Mouse (Mus musculus) erythroblast, embryonic 14.5 days (primary cell): ENCODE data around the gene Itgb8. TPM values are rescaled to one million over a fixed set of nuclear protein-coding genes. Genes with fewer than 3 reads are reported as not detected.

Experiments used
- H3K27me3 ChIP-seq: 2 replicates; pipeline ENCODE4 v1.6.1; 2012; ENCODE audit warnings: inconsistent platforms; ENCODE audit not compliant: control insufficient read depth
- H3K36me3 ChIP-seq: 2 replicates; pipeline ENCODE4 v1.6.1; 2012; ENCODE audit warnings: mild to moderate bottlenecking, inconsistent platforms; ENCODE audit not compliant: control insufficient read depth
- H3K4me1 ChIP-seq: 2 replicates; pipeline ENCODE4 v1.6.1; 2012; ENCODE audit warnings: inconsistent platforms; ENCODE audit not compliant: control insufficient read depth
- H3K4me3 ChIP-seq: replicated peaks from 2 replicates; pipeline ENCODE3; 2012; ENCODE audit warnings: moderate library complexity, mild to moderate bottlenecking, inconsistent platforms
- H3K9me3 ChIP-seq: 2 replicates; pipeline ENCODE4 v1.6.1; 2012; ENCODE audit warnings: low read length, inconsistent platforms, mixed read lengths; ENCODE audit not compliant: control insufficient read depth
- GATA1 ChIP-seq: IDR thresholded peaks from 2 replicates; pipeline ENCODE4 v1.6.1; 2012; ENCODE audit warnings: low read length, inconsistent platforms, mixed read lengths
- TAL1 ChIP-seq: IDR thresholded peaks from 3 replicates; pipeline ENCODE4 v1.6.1; 2012; ENCODE audit warnings: low read length, inconsistent platforms, mixed read lengths
- polyA plus RNA-seq: library from polyadenylated mRNA; stranded (reverse); fragments of >175 nt; gene quantifications from 2 replicates; pipeline ENCODE4 v1.2.3, GENCODE M21; 2012

Itgb8 gene
- polyA plus RNA-seq, 1 experiment = not detected

GRCm38 (mm10) chr12:119195145-119195544, 43.5 kb downstream of the Itgb8 start:
- no peak for TF ChIP-seq TAL1
- TF ChIP-seq GATA1 = no peak
- Histone ChIP-seq H3K9me3 (no peaks in the 10 kb centered on the region), H3K36me3 (no peaks in the 10 kb centered on the region), H3K27me3 (no peaks in the 10 kb centered on the region), H3K4me1 (no peaks in the 10 kb centered on the region), H3K4me3 (no peak overlapping the region)

DNA sequence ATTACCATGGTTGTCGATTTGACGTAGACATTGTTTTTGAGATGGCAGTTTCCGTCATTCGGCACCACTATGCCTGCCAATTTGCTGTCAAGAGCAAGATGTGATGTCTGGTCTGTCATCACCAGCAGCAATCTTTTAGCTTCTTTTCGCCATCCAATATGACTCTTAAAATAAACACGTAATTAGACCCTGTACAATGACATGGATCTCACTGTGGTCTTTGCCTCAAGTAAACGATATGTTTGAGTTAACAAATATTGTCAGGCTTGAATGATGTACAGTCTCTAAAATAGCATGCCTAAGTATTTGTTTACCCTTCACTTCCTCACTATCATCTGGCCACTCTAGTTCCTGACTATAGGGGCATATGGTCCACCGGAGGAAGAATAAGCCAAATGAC, 48.8 kb downstream of the Itgb8 start:
- Histone ChIP-seq H3K36me3 (no peaks in the 10 kb centered on the region), H3K27me3 (no peaks in the 10 kb centered on the region), H3K4me1 (no peaks in the 10 kb centered on the region), H3K4me3 (no peak overlapping the region), H3K9me3 (no peaks in the 10 kb centered on the region)
- TF ChIP-seq TAL1 = no peak
- TF ChIP-seq GATA1 = no peak

- H3K4me3 ChIP-seq = no peak overlapping the region
- H3K9me3 ChIP-seq = no peaks in the 10 kb centered on the region
- TF ChIP-seq TAL1 = no peak
- no peak for TF ChIP-seq GATA1
- no peaks in the 10 kb centered on the region for H3K4me1 ChIP-seq
- H3K27me3 ChIP-seq = no peaks in the 10 kb centered on the region
- H3K36me3 ChIP-seq = no peaks in the 10 kb centered on the region
Observed at GRCm38 (mm10) chr12:119185441-119185840, 53.2 kb downstream of the Itgb8 start.

DNA sequence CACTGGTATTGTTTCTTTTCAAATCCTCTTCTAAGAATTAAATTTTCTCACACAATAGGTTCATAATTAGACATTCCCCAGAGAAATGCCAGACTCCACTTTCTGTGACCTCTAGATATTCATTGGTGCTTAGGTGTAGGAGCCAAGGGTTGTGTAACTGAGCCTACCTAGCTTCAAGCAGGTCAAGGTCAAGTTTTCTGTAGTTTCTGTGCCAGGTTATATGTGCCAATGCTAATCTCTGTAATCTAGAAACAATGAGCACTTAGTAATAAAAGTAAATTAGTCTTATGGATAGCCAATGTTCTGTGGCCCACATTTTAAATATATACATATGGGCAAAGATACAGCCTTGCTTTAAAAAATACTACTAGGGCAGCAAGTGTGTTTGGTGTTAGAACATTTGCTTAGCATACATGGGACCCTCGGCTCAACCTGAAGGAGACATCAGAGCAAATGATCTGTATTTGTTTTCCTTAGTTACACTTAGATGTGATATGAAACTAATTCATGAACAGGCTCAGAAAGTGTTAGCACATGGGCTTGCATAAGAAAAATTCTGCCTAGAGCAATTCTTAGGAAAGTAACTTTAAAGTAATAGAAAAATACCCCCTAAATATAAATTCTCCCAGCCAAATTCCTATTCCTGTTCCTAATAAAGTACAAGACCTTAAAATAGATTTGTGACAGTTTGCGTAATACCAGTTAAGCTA, 56.2 kb downstream of the Itgb8 start:
- H3K4me3 ChIP-seq = no peak overlapping the region
- no peaks in the 10 kb centered on the region for H3K27me3 ChIP-seq
- no peak for TF ChIP-seq GATA1
- TF ChIP-seq TAL1 = no peak
- H3K36me3 ChIP-seq = no peaks in the 10 kb centered on the region
- H3K4me1 ChIP-seq = no peaks in the 10 kb centered on the region
- H3K9me3 ChIP-seq = no peaks in the 10 kb centered on the region

- Histone ChIP-seq H3K9me3 (no peaks in the 10 kb centered on the region), H3K4me3 (no peak overlapping the region), H3K36me3 (no peaks in the 10 kb centered on the region), H3K4me1 (no peaks in the 10 kb centered on the region), H3K27me3 (no peaks in the 10 kb centered on the region)
- TF ChIP-seq GATA1 (no peak), TAL1 (no peak)
Observed at GRCm38 (mm10) chr12:119176017-119176416, 62.6 kb downstream of the Itgb8 start.

DNA sequence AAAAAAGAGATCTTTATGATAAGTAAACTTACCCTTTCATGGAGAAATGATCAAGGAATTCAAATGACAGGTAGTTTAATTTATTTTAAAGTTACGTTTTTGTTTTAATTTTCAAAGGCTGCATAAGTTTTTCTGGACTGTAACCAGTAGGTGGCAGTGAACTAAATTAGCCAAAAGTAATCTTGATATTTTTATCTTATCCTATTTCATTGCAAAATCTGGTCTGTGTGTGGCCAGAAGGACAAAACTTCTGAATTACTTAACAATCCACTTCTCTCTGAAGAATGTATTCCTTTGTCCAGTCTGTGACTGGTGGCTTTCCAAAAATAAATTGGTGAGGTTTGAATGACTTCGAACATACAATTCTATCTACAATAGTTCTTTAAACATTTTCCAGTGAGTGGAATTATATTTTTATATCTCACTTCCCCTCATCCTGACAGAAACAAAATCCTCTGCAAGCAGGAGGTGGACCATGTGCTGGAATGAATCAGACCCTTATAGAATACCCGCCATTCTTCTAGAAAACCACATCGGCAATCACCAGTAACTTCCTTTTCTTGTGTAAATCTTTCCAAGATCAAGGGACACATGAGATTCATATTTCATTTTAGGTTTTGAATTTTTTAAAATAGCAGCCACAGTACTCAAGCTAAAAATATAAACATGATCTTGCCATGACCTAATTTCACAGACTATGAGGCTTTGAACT, 68.6 kb downstream of the Itgb8 start:
- Histone ChIP-seq H3K27me3 (no peaks in the 10 kb centered on the region), H3K9me3 (no peaks in the 10 kb centered on the region), H3K36me3 (no peaks in the 10 kb centered on the region), H3K4me3 (no peak overlapping the region), H3K4me1 (no peaks in the 10 kb centered on the region)
- no peak for TF ChIP-seq GATA1
- TF ChIP-seq TAL1 = no peak

- no peaks in the 10 kb centered on the region for H3K9me3 ChIP-seq
- H3K36me3 ChIP-seq = no peaks in the 10 kb centered on the region
- H3K27me3 ChIP-seq = no peaks in the 10 kb centered on the region
- H3K4me1 ChIP-seq = no peaks in the 10 kb centered on the region
- TF ChIP-seq GATA1 (no peak), TAL1 (no peak)
- no peak overlapping the region for H3K4me3 ChIP-seq
Observed at GRCm38 (mm10) chr12:119169143-119169542, 69.5 kb downstream of the Itgb8 start.

DNA sequence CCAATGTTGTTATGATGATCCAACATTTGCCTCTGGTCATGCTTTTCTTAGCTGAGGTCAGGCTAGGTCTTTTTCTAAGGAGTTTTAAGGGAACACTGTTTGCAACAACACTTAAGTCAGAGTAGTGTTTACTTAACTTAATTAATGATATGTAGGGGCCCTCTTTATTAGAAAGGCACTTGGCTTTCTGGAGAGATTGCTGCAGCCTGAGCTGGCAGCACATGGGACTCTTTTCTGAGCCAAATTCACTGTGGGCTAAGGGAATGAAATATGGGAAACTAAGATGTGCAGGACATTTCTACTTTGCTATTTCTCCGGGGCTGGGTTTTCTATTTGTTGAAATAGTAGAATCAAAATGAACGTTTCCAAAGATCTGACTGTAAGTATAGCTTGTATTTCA, 73.5 kb downstream of the Itgb8 start:
- Histone ChIP-seq H3K36me3 (no peaks in the 10 kb centered on the region), H3K4me1 (no peaks in the 10 kb centered on the region), H3K9me3 (no peaks in the 10 kb centered on the region), H3K4me3 (no peak overlapping the region), H3K27me3 (no peaks in the 10 kb centered on the region)
- TF ChIP-seq GATA1 = no peak
- TF ChIP-seq TAL1 = no peak

GRCm38 (mm10) chr12:119164672-119165071, 73.9 kb downstream of the Itgb8 start:
- TF ChIP-seq GATA1 (no peak), TAL1 (no peak)
- H3K36me3 ChIP-seq = no peaks in the 10 kb centered on the region
- H3K27me3 ChIP-seq = no peaks in the 10 kb centered on the region
- no peaks in the 10 kb centered on the region for H3K4me1 ChIP-seq
- no peaks in the 10 kb centered on the region for H3K9me3 ChIP-seq
- H3K4me3 ChIP-seq = no peak overlapping the region
